Mouse (Mus musculus): Measurements from ENCODE around the gene Lamc3.

The Lamc3 gene

GRCm38 (mm10) chr2:31974141-31974808 lies 87.2 kb downstream of the Lamc3 start, which contains the start of gene Nup214:
TSS of gene Nup214 (plus strand) at chr2:31974436.
- in situ Hi-C loops (cut with MboI, MseI) = no loop called here

- in situ Hi-C loops (cut with MboI, MseI) = loop anchor here (25.0 kb wide), 1 partner anchor 1988 kb away; no protein-coding TSS in a partner anchor
These were observed 87.8 kb downstream of the Lamc3 start for GRCm38 (mm10) chr2:31974809-31975371.

- in situ Hi-C loops (cut with MboI, MseI) = loop anchor here (25.0 kb wide), 1 partner anchor 2000 kb away; no protein-coding TSS in a partner anchor
These were observed 100.7 kb downstream of the Lamc3 start for GRCm38 (mm10) chr2:31987774-31988173.

- in situ Hi-C loops (cut with MboI, MseI) = loop anchor here (25.0 kb wide), 1 partner anchor 2004 kb away; no protein-coding TSS in a partner anchor
These were observed 103.9 kb downstream of the Lamc3 start for GRCm38 (mm10) chr2:31990961-31991360.

- in situ Hi-C loops (cut with MboI, MseI) = loop anchor here (25.0 kb wide), 1 partner anchor 2008 kb away; no protein-coding TSS in a partner anchor
These were observed 107.8 kb downstream of the Lamc3 start for GRCm38 (mm10) chr2:31994896-31995295.

GRCm38 (mm10) chr2:31996060-31996459 lies 109.0 kb downstream of the Lamc3 start:
- in situ Hi-C loops (cut with MboI, MseI) = loop anchor here (25.0 kb wide), 1 partner anchor 2009 kb away; no protein-coding TSS in a partner anchor
